Mouse (Mus musculus) lung, postnatal 0 days (tissue): ENCODE measurements around the gene Taco1. TPM values are rescaled to one million over a fixed set of nuclear protein-coding genes. Genes with fewer than 3 reads are reported as not detected.
"Not testable (repeated sequence)": the region's sequence is repeated elsewhere in the genome, so short reads cannot be mapped to it uniquely, and the experiment has no call there.

Source experiments
- ATAC-seq: fragments of 200-750 bp; cut with Nextera tagmentation; 2 replicates; pipeline ENCODE4 v1.8.0; 2017; ENCODE audit warnings: moderate library complexity
- DNase-seq: peaks from one replicate; pipeline ENCODE4 v3.0.0-alpha.2; 2016; ENCODE audit warnings: low spot score
- H3K27ac ChIP-seq: fragments of 300-500 bp; sonication (generic); 2 replicates; pipeline ENCODE4 v1.5.1; 2014; ENCODE audit warnings: antibody characterized with exemption, mild to moderate bottlenecking, low read length, mixed read lengths
- H3K27me3 ChIP-seq: fragments of 300-500 bp; sonication (generic); replicated peaks from 2 replicates; pipeline ENCODE4 v1.6.1; 2014; ENCODE audit warnings: low read length, mixed read lengths; ENCODE audit not compliant: insufficient read depth
- H3K36me3 ChIP-seq: fragments of 300-500 bp; sonication (generic); 2 replicates; pipeline ENCODE4 v1.6.1; 2014; ENCODE audit warnings: low read length, mixed read lengths; ENCODE audit not compliant: insufficient read depth
- H3K4me1 ChIP-seq: fragments of 300-500 bp; sonication (generic); 2 replicates; pipeline ENCODE4 v1.6.1; 2014; ENCODE audit warnings: antibody characterized with exemption, low read depth, low read length, mixed read lengths; ENCODE audit not compliant: insufficient read depth
- H3K4me2 ChIP-seq: fragments of 300-500 bp; sonication (generic); replicated peaks from 2 replicates; pipeline ENCODE4 v1.6.1; 2014; ENCODE audit warnings: low read depth, mild to moderate bottlenecking, low read length, moderate library complexity, mixed read lengths
- H3K4me3 ChIP-seq: fragments of 300-500 bp; sonication (generic); 2 replicates; pipeline ENCODE4 v1.5.1; 2014; ENCODE audit warnings: low read depth, low read length
- H3K9ac ChIP-seq: fragments of 300-500 bp; sonication (generic); replicated peaks from 2 replicates; pipeline ENCODE4 v1.6.1; 2014; ENCODE audit warnings: low read depth, mild to moderate bottlenecking
- H3K9me3 ChIP-seq: fragments of 300-500 bp; sonication (generic); 2 replicates; pipeline ENCODE4 v1.6.1; 2016; ENCODE audit warnings: low read length, mixed read lengths
- CTCF ChIP-seq: IDR thresholded peaks from 2 replicates; pipeline ENCODE4 v1.5.1; 2016; ENCODE audit warnings: antibody characterized with exemption, mild to moderate bottlenecking
- EP300 ChIP-seq: IDR thresholded peaks from 2 replicates; pipeline ENCODE4 v1.6.1; 2016; ENCODE audit warnings: antibody characterized with exemption, mild to moderate bottlenecking, control low read depth
- WGBS: fragments of 180-500 bp; shearing (Covaris S2); extraction: QIAGEN DNeasy Blood & Tissue Kit; methylation state at CpG from one replicate; pipeline ENCODE4 v1.1.7; 2014; 5-methylcytosine and 5-hydroxymethylcytosine counted together
- polyA plus RNA-seq: library from polyadenylated mRNA; unstranded; fragments of >200 nt; fragmentation: Nextera tagmentation; extraction: Ambion mirVana; gene quantifications from 2 replicates; pipeline ENCODE4 v1.2.1, GENCODE M21; 2015

Taco1 gene
- polyA plus RNA-seq, 1 experiment from 2014 or later = 5.7 TPM

DNA sequence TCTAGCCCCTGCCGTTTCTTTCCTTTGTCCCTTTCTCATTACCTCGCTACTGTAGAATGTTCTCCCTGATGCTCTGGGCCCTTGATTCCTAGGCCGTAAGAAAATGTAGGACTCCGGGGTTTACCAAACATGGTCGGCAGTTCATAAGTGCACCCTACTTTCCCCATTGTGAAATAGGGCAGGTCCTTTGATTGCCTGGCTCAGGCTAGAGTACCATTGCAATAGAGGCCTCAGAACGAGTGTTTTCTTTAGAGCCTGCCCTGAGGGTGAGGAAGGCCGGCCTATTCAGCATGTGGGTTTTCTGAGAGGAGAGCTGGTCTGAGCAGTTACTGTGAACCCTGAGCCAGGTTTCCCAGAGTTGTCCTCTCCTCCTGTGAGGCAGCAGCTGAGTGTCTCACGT is 7.8 kb upstream of the Taco1 start:
- Histone ChIP-seq H3K4me3 (no peak overlapping the region), H3K27ac (0 out of 2 replicates have a peak overlapping the region, but pooled peaks have one; percentile 21), H3K36me3 (peaks cover 40% of the 10 kb centered on the region; the same call in 1 of the 2 replicates), H3K4me1 (no peaks in the 10 kb centered on the region), H3K27me3 (no peaks in the 10 kb centered on the region), H3K9ac (no peak overlapping the region), H3K9me3 (no peaks in the 10 kb centered on the region), H3K4me2 (no peak overlapping the region)
- 63% methylated on average over 8 of the region's 8 CpGs for WGBS
- no peak for TF ChIP-seq EP300
- no peak for TF ChIP-seq CTCF
- ATAC-seq (peak; percentile 66), DNase-seq (peak; percentile 50)

DNA sequence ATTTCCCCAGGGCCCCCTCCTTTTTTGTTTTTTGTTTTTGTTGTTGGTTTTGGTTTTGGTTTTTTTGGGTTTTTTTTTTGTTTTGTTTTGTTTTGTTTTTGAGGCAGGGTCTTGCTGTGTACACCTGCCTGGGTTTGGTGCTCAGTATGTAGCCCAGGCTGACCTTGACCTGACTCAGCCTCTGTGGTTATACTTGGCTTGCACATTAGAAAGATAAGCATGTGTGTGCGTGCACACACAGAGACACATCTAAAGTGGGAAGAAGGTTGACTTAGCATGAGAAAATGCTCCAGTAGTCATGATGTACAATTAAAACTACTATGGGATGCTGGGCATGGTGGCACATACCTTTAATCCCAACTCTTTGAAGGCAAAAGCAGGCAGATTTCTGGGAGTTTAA is 5.3 kb upstream of the Taco1 start:
- no peak for DNase-seq
- H3K36me3 ChIP-seq = peaks cover 16% of the 10 kb centered on the region; the same call in 1 of the 2 replicates
- H3K4me2 ChIP-seq = no peak overlapping the region
- WGBS = 85% methylated on average over 1 of the region's 1 CpGs
- TF ChIP-seq CTCF (no peak), EP300 (no peak)
- H3K4me3 ChIP-seq = no peak overlapping the region
- no peaks in the 10 kb centered on the region for H3K27me3 ChIP-seq
- H3K9me3 ChIP-seq = no peaks in the 10 kb centered on the region
- no peak overlapping the region for H3K9ac ChIP-seq
- peaks cover 3% of the 10 kb centered on the region; the same call in 1 of the 2 replicates for H3K4me1 ChIP-seq
- no peak overlapping the region for H3K27ac ChIP-seq
- no peak for ATAC-seq

DNA sequence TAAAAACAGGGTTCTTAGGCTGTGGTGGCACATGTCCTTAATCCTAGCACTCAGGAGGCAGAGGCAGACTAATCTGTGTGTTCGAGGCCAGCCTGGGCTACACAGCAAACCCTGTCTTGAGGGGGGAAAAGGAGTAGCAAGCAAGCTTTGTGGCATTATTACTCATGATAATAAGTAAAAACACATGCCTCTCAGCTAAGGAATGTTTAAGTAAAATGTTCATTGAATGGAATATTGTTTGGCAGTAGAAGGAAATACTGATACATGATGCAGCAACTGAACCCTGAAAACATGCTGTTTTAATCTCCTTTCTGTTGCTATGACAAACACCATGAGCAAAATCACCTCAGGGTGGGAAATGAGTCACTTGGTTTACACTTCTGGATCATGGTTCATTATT is 4.5 kb upstream of the Taco1 start:
- no peaks in the 10 kb centered on the region for H3K9me3 ChIP-seq
- H3K4me3 ChIP-seq = no peak overlapping the region
- H3K4me2 ChIP-seq = no peak overlapping the region
- ATAC-seq (no peak), DNase-seq (no peak)
- WGBS = 95% methylated on average over 1 of the region's 1 CpGs
- no peaks in the 10 kb centered on the region for H3K27me3 ChIP-seq
- H3K27ac ChIP-seq = no peak overlapping the region
- 0 out of 2 replicates have a peak, but pooled peaks cover 11% of the 10 kb centered on the region for H3K36me3 ChIP-seq
- no peak overlapping the region for H3K9ac ChIP-seq
- TF ChIP-seq EP300 = no peak
- no peak for TF ChIP-seq CTCF
- peaks cover 3% of the 10 kb centered on the region; the same call in 1 of the 2 replicates for H3K4me1 ChIP-seq

DNA sequence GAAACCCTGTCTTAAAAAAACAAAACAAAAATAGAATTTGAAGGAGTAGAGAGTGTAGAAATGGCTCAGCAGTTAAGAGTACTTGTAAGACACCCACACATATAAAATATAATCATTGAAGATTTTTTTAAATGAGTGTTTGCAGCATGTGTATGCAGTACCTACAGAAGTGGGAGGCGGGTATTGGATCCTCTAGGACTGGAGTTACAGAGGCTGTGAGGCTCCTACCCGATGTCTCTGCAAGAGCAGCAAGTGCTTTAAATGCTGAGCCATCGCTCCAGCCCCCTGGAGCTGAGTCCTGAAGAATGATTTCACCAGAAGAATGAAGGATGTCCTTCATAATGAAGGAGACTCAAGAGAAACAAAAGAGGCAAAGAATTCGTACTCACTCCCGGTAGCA is 2.1 kb upstream of the Taco1 start:
- Histone ChIP-seq H3K9me3 (no peaks in the 10 kb centered on the region), H3K4me3 (no peak overlapping the region), H3K27me3 (no peaks in the 10 kb centered on the region), H3K9ac (no peak overlapping the region), H3K4me2 (no peak overlapping the region), H3K4me1 (peaks cover 3% of the 10 kb centered on the region; the same call in 1 of the 2 replicates), H3K27ac (no peak overlapping the region), H3K36me3 (0 out of 2 replicates have a peak, but pooled peaks cover 6% of the 10 kb centered on the region)
- 79% methylated on average over 5 of the region's 5 CpGs for WGBS
- TF ChIP-seq CTCF = no peak
- no peak for TF ChIP-seq EP300
- ATAC-seq (no peak), DNase-seq (no peak)

DNA sequence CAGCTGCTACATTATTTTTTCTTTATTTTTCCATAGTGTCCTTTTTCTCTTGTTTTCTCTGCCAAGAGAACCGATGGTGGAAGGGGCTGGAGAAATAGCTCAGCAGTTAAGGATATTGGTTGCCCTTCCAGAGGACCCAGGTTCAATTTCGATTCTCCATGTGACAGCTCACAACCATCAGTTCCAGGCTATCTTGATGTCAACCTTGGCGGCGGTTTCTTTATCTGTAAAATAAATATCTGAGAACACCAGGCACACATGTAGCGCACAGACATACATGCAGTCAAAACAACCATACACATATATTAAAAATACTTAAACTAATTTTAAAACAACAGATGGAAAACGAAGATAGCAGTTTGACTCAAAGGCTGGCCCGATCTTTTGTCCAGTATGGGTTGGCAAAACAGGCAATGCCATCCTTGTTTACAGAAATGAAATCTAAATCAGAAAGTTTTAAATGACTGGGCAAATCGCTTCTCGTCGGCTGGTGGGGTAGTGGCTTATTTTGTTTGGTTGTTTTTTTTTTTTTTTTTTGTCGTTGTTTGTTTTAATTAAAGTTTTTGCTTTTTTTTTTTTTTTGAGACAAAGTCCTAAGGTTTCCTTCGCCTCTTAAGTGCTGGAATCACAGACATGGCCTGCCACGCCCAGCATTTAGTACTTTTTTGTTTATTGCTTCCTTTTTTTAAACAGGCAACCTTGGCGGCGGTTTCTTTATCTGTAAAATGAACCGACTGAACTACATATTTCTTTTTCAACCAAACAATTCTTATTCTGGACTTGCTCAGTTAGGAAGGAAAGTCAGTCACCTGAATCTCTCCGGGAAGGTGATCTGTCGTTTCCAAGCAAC is 563 bp upstream of the Taco1 start:
- TF ChIP-seq CTCF = no peak
- no peak for TF ChIP-seq EP300
- Histone ChIP-seq H3K9ac (no peak overlapping the region), H3K36me3 (no peaks in the 10 kb centered on the region), H3K4me3 (peak overlapping the region; percentile 72), H3K4me2 (peak overlapping the region; percentile 83), H3K4me1 (peaks cover 3% of the 10 kb centered on the region; the same call in 1 of the 2 replicates), H3K27ac (peak overlapping the region; percentile 87; the same call in 1 of the 2 replicates), H3K9me3 (no peaks in the 10 kb centered on the region), H3K27me3 (no peaks in the 10 kb centered on the region)
- WGBS = 28% methylated on average over 18 of the region's 18 CpGs
- DNase-seq (no peak), ATAC-seq (peak; percentile 5; the same call in 1 of the 2 replicates)

DNA sequence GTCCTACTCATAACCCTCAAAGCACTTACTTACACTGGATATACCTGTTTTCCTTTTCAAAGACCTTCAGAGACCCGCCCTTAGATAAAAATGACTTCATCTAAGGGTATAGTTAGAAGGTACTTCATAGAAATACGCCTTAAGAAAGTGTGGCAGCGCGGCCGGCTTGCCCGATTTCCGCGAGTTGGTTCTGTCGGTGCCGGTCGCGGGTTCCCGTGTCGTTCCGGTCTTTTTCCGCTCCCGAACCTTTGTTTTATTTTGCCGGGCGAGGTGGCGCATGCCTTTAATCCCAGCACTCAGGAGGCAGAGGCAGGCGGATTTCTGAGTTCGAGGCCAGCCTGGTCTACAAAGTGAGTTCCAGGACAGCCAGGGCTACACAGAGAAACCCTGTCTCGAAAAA is 755 bp downstream of the Taco1 start:
- H3K4me3 ChIP-seq = peak overlapping the region; percentile 72
- H3K36me3 ChIP-seq, H3K4me1 ChIP-seq, ATAC-seq, H3K9me3 ChIP-seq, H3K27me3 ChIP-seq: not testable (repeated sequence)
- H3K27ac ChIP-seq = peak overlapping the region; percentile 87
- H3K4me2 ChIP-seq = peak overlapping the region; percentile 83
- peak overlapping the region; percentile 82 for H3K9ac ChIP-seq
- DNase-seq = peak; percentile 86
- WGBS = 11% methylated on average over 23 of the region's 23 CpGs
